Mouse (Mus musculus): ENCODE measurements around the gene Flvcr1. TPM values are rescaled to one million over a fixed set of nuclear protein-coding genes. Genes with fewer than 3 reads are reported as not detected.
"Not testable (repeated sequence)": the region's sequence is repeated elsewhere in the genome, so short reads cannot be mapped to it uniquely, and the experiment has no call there.

The Flvcr1 gene
- total RNA-seq, 2 experiments from 2014 or later, result 3.4 to 4.1 TPM

GRCm38 (mm10) chr1:191041352-191041751 lies 15.4 kb upstream of the Flvcr1 start:
- DNase-seq, result no peak

DNA sequence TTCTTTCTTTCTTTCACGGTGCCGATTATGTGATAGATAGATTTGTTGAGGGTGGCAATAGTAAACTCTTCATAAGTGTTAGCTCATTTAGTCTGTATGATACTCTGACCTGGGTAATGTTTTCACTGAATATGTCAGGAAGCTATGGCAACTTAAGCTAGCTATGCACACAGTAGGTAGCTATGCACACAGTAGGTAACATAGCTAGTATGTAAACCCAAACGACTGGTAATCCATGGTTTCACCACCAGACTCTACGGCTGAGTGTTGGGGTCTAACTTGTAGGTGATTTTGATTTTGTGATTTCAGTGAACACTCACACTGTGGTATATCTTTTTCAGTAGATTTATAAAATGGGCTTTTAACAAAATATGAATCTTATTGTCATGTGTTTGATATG lies 12.0 kb upstream of the Flvcr1 start:
- no peak for DNase-seq

- DNase-seq, result no peak
Measured at GRCm38 (mm10) chr1:191036554-191037334, 10.8 kb upstream of the Flvcr1 start, which contains the start of gene Spata45. Gene Spata45, plus strand, starts transcription at chr1:191036639.

DNA sequence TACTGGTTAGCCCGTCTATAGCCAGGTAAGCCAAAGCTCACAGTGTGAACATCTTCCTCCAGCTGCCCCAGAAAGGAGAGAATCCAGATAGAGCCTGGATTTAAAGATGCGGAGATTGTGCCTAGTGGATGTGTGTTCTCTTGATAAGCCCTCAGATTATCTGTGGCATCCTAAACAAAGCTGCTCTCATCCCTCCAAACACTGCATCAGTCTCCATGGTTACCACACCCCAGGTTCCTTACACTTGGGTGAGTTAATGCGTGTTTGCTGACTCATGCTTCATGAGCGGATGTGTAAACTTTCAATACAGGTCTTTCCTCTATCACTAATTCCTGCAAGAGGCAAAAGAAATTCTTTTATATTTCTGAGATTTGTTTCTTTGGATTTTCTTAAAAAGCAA lies 9.7 kb upstream of the Flvcr1 start:
- no peak for DNase-seq

DNA sequence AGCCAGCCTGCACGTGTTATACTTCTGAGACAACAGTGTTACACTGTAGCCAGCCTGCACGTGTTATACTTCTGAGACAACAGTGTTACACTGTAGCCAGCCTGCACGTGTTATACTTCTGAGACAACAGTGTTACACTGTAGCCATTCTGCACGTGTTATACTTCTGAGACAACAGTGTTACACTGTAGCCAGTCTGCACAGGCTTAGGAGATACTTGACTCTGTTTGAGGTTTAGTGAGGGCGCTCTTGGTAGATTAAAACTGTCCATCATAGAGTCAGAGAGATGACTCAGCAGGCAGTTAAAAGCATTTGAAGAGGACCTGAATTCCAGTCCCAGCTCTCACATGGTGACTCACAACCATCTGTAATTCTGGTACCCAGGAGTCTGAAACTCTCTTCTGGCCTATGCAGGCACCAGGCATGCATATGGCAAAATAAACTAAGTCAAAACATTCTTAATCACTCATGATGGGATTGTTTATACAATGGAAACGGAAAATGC lies 5.0 kb upstream of the Flvcr1 start:
- not testable (repeated sequence) for DNase-seq

DNA sequence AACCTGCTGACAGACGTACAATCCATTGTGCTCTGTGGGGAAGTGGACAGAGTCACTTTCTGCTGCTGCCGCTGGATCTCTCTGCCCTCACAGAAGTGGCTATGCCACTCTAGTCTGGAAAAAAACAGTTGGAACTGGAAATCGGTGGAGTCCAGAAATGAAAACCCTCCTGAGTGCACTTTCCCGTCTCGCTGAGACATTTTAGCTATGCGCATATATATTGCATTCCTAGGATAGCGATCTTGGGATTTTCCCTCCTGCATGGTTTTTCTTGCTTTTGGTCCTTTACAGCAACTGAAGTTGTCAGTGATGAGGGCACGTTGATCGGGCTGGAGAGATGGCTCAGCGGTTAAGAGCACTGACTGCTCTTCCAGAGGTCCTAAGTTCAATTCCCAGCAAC lies 4.2 kb upstream of the Flvcr1 start:
- no peak for DNase-seq

GRCm38 (mm10) chr1:191025016-191026012 lies 644 bp downstream of the Flvcr1 start:
- DNase-seq, result peak; percentile 30 to 67

DNA sequence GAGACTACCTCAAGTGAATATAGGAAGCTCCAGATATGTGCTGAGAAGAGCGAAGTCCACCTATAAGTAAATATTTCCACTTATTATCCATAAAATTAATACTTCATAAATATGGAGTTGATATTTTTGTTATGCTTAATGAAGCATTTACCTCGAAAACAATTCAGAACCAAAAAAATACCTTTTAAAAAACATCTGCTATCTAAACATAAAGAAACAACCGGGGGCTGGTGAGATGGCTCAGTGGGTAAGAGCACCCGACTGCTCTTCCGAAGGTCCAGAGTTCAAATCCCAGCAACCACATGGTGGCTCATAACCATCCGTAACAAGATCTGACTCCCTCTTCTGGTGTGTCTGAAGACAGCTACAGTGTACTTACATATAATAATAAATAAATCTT lies 2.2 kb downstream of the Flvcr1 start:
- not testable (repeated sequence) for DNase-seq

DNA sequence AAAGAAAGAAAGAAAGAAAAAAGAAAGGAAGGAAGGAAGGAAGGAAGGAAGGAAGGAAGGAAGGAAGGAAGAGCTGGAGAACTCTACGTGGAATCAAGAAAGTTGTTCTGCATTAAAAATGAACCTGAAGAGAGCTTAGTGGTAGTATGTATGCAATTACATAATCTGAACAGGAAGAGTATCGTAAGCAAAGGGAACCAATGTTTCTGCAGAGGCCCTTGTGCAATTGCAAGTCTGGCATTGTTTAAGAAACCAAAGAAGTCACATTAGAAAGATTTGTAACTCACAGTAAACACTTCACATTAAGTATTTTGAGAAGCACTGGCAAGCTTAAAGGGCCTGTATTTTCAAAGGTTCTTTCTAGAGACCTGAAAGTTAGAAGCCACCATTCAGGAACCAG lies 2.8 kb downstream of the Flvcr1 start:
- DNase-seq, result no peak

GRCm38 (mm10) chr1:191021016-191021415 lies 4.9 kb downstream of the Flvcr1 start:
- DNase-seq, result no peak

- no peak for DNase-seq
Measured at GRCm38 (mm10) chr1:191020217-191020924, 5.6 kb downstream of the Flvcr1 start.

DNA sequence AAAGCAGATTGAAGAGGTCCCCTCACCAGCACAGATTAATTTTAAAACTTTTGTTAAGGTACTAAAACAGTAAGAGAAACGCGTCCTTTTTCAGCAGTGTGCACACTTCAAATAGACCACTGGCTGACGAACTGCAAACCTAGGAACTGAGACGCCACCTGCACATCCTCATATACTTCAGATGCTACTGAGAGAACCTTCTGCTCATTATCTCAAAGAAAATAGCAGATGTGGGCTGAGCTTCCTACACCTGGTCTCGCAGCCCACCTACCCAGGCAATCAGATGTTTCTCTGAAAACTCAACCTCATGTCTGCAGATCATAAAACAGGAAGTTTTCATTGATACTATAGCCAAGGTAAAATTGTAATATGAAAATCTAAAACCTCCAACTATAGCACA lies 6.2 kb downstream of the Flvcr1 start:
- no peak for DNase-seq

GRCm38 (mm10) chr1:191014271-191014670 lies 11.7 kb downstream of the Flvcr1 start:
- DNase-seq, result no peak

- peak in 1 of 2 experiments; percentile 12 for DNase-seq
Measured at GRCm38 (mm10) chr1:191008707-191009106, 17.3 kb downstream of the Flvcr1 start.

DNA sequence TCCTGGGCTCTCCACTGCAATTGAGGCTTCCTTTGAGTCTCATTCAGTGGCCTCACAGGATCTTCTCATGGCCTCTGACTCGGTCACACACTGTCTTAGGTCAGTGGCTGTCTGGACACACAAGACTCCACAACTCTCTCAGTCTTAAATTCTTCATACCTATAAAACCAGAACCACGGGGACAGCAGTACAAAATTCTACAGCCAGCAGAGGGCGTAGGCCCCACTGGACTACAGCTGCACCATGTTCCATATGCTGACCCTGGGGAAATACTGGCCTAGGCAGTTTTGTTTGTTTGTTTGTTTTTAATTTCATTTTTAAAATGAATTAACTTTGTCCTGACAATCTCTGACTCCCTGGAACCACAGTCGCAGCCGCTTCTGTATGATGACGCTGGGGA lies 23.8 kb downstream of the Flvcr1 start:
- DNase-seq, result no peak

DNA sequence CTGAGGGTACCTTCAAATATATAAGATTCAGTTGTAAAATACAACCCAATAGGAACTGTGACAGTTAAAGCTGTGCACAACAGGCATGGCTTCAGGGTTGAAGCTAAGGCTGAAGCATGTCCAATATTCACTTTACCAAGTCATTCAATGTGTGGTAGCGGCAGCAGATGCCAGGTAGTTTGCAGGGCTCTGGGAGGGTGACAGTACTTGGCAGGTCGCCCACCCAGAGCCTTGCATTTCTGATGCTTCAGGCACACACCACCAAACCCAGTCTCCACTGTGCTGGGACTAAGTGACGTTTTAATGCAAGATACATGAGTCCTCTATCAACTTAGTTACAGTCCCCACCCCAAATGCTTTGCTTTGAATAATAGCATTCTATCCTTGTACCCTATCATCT lies 25.3 kb downstream of the Flvcr1 start:
- no peak for DNase-seq

DNA sequence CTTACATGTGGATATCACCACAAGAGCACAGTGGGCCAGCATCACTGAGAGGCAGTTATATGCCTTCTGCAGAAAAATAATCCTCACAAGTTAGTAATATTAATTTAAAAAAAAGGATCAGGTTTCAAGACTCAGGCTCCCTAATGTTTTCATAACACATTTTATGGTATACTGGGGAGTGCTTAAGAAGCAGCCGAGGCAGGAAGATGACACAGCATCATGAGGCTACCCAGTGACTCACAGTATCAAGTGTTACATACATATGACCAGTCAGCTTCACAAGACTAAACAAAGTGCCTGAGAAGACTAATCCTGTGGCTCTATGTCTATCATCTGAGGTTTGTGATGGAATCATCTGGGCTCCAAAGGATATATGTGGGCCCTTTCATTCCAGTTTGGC lies 27.9 kb downstream of the Flvcr1 start:
- no peak for DNase-seq

- DNase-seq, result no peak
Measured at GRCm38 (mm10) chr1:190996346-190996877, 29.5 kb downstream of the Flvcr1 start.

- DNase-seq, result peak; percentile 63 to 67
Measured at GRCm38 (mm10) chr1:190995548-190995947, 30.4 kb downstream of the Flvcr1 start.

DNA sequence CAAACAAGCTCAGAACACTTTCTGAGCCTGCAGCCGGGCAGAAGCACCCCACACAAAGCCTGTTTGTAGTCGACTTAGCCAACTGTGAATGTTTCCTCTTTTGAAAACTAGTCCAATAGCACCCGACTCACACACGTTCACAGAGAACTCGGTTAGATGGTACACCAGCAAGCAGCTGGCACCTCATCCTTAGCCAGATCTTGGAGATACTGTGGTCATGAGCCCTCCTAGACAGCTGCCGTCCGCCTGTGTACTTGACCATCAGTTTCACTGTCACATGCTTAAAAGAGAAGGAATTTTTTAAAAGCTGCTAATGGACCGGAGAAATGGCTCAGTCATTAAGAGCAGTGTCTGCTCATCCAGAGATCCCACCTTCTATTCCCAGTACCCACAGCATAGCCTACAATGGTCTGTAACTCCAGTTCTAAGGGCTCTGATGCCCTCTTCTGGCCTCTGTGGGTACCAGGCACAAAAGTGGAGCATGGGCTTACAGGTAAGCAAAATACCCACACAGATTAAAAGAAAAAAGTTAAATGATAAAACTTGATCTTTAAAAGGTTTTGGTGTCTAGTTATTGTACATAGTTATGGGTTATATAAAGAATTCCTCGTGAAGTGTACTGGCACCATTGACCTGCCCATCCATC lies 36.4 kb downstream of the Flvcr1 start:
- no peak for DNase-seq

DNA sequence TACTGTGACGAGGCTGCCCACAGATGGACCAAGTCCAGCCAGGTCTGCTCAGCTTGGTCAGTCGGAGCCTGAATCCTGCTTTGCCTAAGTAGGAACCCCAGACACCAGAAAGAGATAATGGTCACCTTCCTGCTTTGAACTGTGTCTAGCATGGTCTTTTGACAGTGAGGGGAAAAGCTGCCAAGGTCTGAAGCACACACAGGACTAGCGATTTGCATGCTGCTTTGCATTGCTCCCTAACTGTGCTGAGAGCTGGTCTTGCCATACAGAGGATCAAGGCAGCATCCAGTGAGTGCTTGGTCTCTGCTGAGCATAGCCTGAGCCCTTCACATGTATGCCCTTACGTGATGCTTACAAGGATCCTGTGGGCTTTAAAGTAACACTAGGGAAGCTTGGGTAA lies 44.5 kb downstream of the Flvcr1 start:
- DNase-seq, result no peak

All from heart, adult 18-20 months (tissue).